Mouse (Mus musculus) lung, embryonic 16.5 days (tissue): ENCODE measurements around the gene Nfib. TPM values are rescaled to one million over a fixed set of nuclear protein-coding genes. Genes with fewer than 3 reads are reported as not detected.

Source experiments
- ATAC-seq: fragments of 200-750 bp; cut with Nextera tagmentation; 2 replicates; pipeline ENCODE4 v1.8.0; 2017; ENCODE audit warnings: low read depth, mild to moderate bottlenecking, moderate library complexity
- H3K27ac ChIP-seq: fragments of 300-500 bp; sonication (generic); 2 replicates; pipeline ENCODE4 v1.5.1; 2014; ENCODE audit warnings: mild to moderate bottlenecking, control low read depth, low read length
- H3K27me3 ChIP-seq: fragments of 300-500 bp; sonication (generic); 2 replicates; pipeline ENCODE4 v1.6.1; 2014; ENCODE audit warnings: low read depth, low read length, mixed read lengths; ENCODE audit not compliant: control insufficient read depth, insufficient read depth
- H3K36me3 ChIP-seq: fragments of 300-500 bp; sonication (generic); 2 replicates; pipeline ENCODE4 v1.6.1; 2014; ENCODE audit warnings: low read length; ENCODE audit not compliant: control insufficient read depth, insufficient read depth
- H3K4me1 ChIP-seq: fragments of 300-500 bp; sonication (generic); replicated peaks from 2 replicates; pipeline ENCODE4 v1.6.1; 2014; ENCODE audit warnings: low read length, mixed read lengths; ENCODE audit not compliant: control insufficient read depth, insufficient read depth
- H3K4me2 ChIP-seq: fragments of 300-500 bp; sonication (generic); 2 replicates; pipeline ENCODE4 v1.6.1; 2014; ENCODE audit warnings: low read depth, low read length, control low read depth
- H3K4me3 ChIP-seq: fragments of 300-500 bp; sonication (generic); 2 replicates; pipeline ENCODE4 v1.5.1; 2014; ENCODE audit warnings: mild to moderate bottlenecking, low read length, control low read depth
- H3K9ac ChIP-seq: fragments of 300-500 bp; sonication (generic); 2 replicates; pipeline ENCODE4 v1.6.1; 2014; ENCODE audit warnings: low read length, control low read depth
- H3K9me3 ChIP-seq: fragments of 300-500 bp; sonication (generic); 2 replicates; pipeline ENCODE4 v1.6.1; 2016; ENCODE audit warnings: low read length; ENCODE audit not compliant: control insufficient read depth
- WGBS: fragments of 180-500 bp; shearing (Covaris S2); extraction: QIAGEN DNeasy Blood & Tissue Kit; methylation state at CpG from one replicate; pipeline ENCODE4 v1.1.7; 2014; 5-methylcytosine and 5-hydroxymethylcytosine counted together
- polyA plus RNA-seq: library from polyadenylated mRNA; unstranded; fragments of >200 nt; fragmentation: Nextera tagmentation; extraction: Ambion mirVana; gene quantifications from 2 replicates; pipeline ENCODE4 v1.2.1, GENCODE M21; 2015

Gene Nfib
- polyA plus RNA-seq, 1 experiment from 2014 or later: 104 TPM

GRCm38 (mm10) chr4:82364696-82365385 is 340.7 kb downstream of the Nfib start:
- Histone ChIP-seq H3K4me3 (no peak overlapping the region), H3K27me3 (no peaks in the 10 kb centered on the region), H3K9ac (no peak overlapping the region), H3K36me3 (no peaks in the 10 kb centered on the region), H3K4me2 (no peak overlapping the region), H3K4me1 (peaks cover 41% of the 10 kb centered on the region), H3K9me3 (no peaks in the 10 kb centered on the region), H3K27ac (peak overlapping the region; percentile 64)
- no peak for ATAC-seq
- WGBS: 51% methylated on average over 4 of the region's 4 CpGs

DNA sequence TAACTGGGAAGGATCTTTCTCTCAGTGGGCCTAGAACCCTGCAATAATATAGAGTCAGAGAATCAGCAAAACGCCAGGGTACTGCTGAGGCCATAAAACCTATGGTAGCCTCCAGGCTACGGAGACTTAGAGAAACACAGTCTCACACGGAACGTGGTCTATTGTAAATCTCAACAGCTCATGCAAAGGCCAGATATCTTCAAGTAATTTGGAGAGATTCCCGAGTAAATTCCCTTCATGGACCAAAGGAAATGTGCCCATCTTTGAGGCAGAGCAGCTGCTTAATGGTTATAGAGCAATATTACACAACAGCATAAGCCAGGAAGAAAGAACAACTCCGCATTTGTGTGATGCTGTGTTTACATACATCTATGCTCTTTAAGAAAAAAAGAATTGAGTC is 341.6 kb downstream of the Nfib start:
- Histone ChIP-seq H3K4me3 (no peak overlapping the region), H3K36me3 (0 out of 2 replicates have a peak, but pooled peaks cover 3% of the 10 kb centered on the region), H3K4me2 (no peak overlapping the region), H3K9ac (no peak overlapping the region), H3K9me3 (no peaks in the 10 kb centered on the region), H3K27ac (peak overlapping the region; percentile 72), H3K4me1 (peaks cover 41% of the 10 kb centered on the region), H3K27me3 (no peaks in the 10 kb centered on the region)
- WGBS: 56% methylated on average over 6 of the region's 6 CpGs
- peak; percentile 48 for ATAC-seq

GRCm38 (mm10) chr4:82362294-82362693 is 343.3 kb downstream of the Nfib start:
- 48% methylated on average over 3 of the region's 3 CpGs for WGBS
- no peaks in the 10 kb centered on the region for H3K9me3 ChIP-seq
- peaks cover 3% of the 10 kb centered on the region; the same call in 1 of the 2 replicates for H3K36me3 ChIP-seq
- ATAC-seq: peak; percentile 66
- H3K4me3 ChIP-seq: no peak overlapping the region
- no peak overlapping the region for H3K27ac ChIP-seq
- no peak overlapping the region for H3K9ac ChIP-seq
- H3K27me3 ChIP-seq: no peaks in the 10 kb centered on the region
- peaks cover 36% of the 10 kb centered on the region for H3K4me1 ChIP-seq
- no peak overlapping the region for H3K4me2 ChIP-seq

DNA sequence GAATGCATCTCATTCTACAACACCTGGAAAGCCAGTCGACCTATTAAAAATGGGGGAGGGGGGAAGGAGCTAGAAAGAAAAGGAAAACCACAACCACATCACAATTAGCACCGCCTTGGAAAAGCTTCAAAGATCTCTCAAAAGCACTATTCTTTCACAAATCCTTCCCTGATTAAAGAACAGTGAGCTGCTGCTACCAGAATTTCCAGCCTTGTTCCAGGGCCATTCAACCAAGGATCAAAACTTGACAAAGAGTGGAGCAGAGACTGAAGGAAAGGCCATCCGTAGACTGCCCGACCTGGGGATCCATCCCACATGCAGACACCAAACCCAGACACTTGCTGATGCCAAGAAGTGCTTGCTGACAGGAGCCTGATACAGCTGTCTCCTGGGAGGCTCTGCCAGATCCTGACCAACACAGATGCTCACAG is 345.5 kb downstream of the Nfib start:
- no peaks in the 10 kb centered on the region for H3K27me3 ChIP-seq
- no peak for ATAC-seq
- peaks cover 31% of the 10 kb centered on the region for H3K4me1 ChIP-seq
- no peak overlapping the region for H3K4me2 ChIP-seq
- peaks cover 3% of the 10 kb centered on the region; the same call in 1 of the 2 replicates for H3K36me3 ChIP-seq
- 63% methylated on average over 4 of the region's 4 CpGs for WGBS
- H3K9me3 ChIP-seq: no peaks in the 10 kb centered on the region
- no peak overlapping the region for H3K4me3 ChIP-seq
- H3K27ac ChIP-seq: peak overlapping the region; percentile 59
- no peak overlapping the region for H3K9ac ChIP-seq

DNA sequence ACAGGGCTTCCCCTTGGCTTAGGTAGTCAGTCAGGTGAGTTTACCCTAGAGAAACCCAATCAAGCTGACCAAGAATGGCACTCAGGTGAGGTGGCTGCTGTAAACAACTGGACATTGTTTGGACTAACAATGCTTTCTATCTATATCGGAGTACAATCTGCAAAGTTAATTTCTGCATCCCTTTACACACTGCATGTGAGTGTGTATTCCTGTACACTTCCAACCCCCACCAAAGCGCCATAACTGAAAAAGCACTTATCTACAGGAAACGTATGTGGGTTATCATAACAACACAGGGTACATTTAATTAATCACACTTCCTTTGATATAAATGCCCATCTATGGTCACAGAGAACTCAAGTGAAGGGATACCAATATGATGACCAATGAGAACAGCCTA is 346.4 kb downstream of the Nfib start:
- Histone ChIP-seq H3K36me3 (peaks cover 3% of the 10 kb centered on the region; the same call in 1 of the 2 replicates), H3K9me3 (no peaks in the 10 kb centered on the region), H3K4me1 (peaks cover 26% of the 10 kb centered on the region), H3K4me3 (no peak overlapping the region), H3K4me2 (no peak overlapping the region), H3K9ac (no peak overlapping the region), H3K27ac (peak overlapping the region; percentile 76), H3K27me3 (no peaks in the 10 kb centered on the region)
- WGBS: 58% methylated on average over 3 of the region's 3 CpGs
- peak; percentile 59 for ATAC-seq

GRCm38 (mm10) chr4:82349006-82349405 is 356.5 kb downstream of the Nfib start:
- no peak for ATAC-seq
- H3K4me2 ChIP-seq: no peak overlapping the region
- no peak overlapping the region for H3K4me3 ChIP-seq
- no peaks in the 10 kb centered on the region for H3K27me3 ChIP-seq
- no peak overlapping the region for H3K9ac ChIP-seq
- 91% methylated on average over 1 of the region's 1 CpGs for WGBS
- peaks cover 30% of the 10 kb centered on the region for H3K36me3 ChIP-seq
- no peak overlapping the region for H3K27ac ChIP-seq
- H3K4me1 ChIP-seq: peaks cover 15% of the 10 kb centered on the region
- no peaks in the 10 kb centered on the region for H3K9me3 ChIP-seq

DNA sequence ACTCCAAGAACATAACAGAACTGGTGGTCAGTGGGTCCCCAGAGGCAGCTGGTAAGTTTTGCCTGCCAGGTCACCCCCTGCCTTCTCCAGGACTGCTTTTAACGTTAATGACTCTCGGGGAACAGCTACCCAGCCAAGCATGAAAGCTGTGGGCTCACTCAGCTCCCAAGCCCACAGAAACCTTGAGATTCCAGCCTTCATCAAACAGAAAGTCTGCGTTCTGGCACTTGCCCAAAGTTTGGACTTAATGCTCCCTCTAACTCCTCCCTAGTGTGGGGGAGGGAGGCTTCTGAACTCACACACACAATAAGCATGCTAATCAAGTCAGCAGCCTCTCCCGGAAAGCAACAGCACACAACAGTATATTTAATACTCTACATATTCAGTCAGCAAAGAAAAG is 360.8 kb downstream of the Nfib start:
- no peak overlapping the region for H3K9ac ChIP-seq
- WGBS: 6% methylated on average over 4 of the region's 4 CpGs
- H3K4me3 ChIP-seq: no peak overlapping the region

GRCm38 (mm10) chr4:82344224-82344623 is 361.3 kb downstream of the Nfib start:
- H3K4me3 ChIP-seq: no peak overlapping the region
- H3K9ac ChIP-seq: no peak overlapping the region
- peaks cover 22% of the 10 kb centered on the region for H3K36me3 ChIP-seq
- H3K9me3 ChIP-seq: no peaks in the 10 kb centered on the region
- no peak overlapping the region for H3K4me2 ChIP-seq
- no peak overlapping the region; the same call in 1 of the 2 replicates for H3K27ac ChIP-seq
- ATAC-seq: no peak
- H3K27me3 ChIP-seq: no peaks in the 10 kb centered on the region
- WGBS: 79% methylated on average over 6 of the region's 6 CpGs
- H3K4me1 ChIP-seq: peaks cover 14% of the 10 kb centered on the region

More for the DNA sequence above, 360.8 kb downstream of the Nfib start:
- peak overlapping the region; percentile 85 for H3K27ac ChIP-seq
- peaks cover 22% of the 10 kb centered on the region for H3K36me3 ChIP-seq
- H3K9me3 ChIP-seq: no peaks in the 10 kb centered on the region
- H3K4me2 ChIP-seq: peak overlapping the region; percentile 9; the same call in 1 of the 2 replicates
- ATAC-seq: peak; percentile 91
- peaks cover 14% of the 10 kb centered on the region for H3K4me1 ChIP-seq
- no peaks in the 10 kb centered on the region for H3K27me3 ChIP-seq

GRCm38 (mm10) chr4:82338930-82339329 is 366.6 kb downstream of the Nfib start:
- no peak for ATAC-seq
- no peak overlapping the region for H3K4me3 ChIP-seq
- H3K27ac ChIP-seq: peak overlapping the region; percentile 57; the same call in 1 of the 2 replicates
- H3K4me2 ChIP-seq: no peak overlapping the region
- H3K9me3 ChIP-seq: no peaks in the 10 kb centered on the region
- peaks cover 2% of the 10 kb centered on the region; the same call in 1 of the 2 replicates for H3K36me3 ChIP-seq
- H3K4me1 ChIP-seq: peaks cover 7% of the 10 kb centered on the region; the same call in 1 of the 2 replicates
- no peaks in the 10 kb centered on the region for H3K27me3 ChIP-seq
- 72% methylated on average over 6 of the region's 6 CpGs for WGBS
- H3K9ac ChIP-seq: no peak overlapping the region
